Mouse (Mus musculus): ENCODE data around the gene Nbea.
A peak's percentile ranks its signal among the peaks of the same experiment; 100 is the strongest.

Nbea gene

DNA sequence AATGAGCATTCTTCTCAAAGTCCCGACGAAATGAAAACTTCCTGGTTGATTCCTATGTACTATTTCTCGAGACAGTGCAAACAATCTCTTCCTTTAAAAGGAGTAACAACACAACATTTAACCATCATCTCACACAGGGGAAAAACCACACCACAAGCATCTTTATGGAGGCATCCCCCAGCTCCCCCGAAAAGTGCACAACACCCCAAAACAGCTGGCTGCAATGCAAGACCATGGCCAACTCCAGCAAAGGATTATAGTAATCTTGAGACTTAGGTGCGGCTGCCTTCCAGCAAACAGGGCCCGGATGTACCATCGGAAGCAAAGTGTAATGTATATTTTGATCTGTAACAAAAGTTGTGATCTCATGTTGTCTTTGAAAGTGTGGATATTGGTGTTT, 399.4 kb downstream of the Nbea start:
- no peak for DNase-seq (ENCODE audit: inconsistent ontology term)

DNA sequence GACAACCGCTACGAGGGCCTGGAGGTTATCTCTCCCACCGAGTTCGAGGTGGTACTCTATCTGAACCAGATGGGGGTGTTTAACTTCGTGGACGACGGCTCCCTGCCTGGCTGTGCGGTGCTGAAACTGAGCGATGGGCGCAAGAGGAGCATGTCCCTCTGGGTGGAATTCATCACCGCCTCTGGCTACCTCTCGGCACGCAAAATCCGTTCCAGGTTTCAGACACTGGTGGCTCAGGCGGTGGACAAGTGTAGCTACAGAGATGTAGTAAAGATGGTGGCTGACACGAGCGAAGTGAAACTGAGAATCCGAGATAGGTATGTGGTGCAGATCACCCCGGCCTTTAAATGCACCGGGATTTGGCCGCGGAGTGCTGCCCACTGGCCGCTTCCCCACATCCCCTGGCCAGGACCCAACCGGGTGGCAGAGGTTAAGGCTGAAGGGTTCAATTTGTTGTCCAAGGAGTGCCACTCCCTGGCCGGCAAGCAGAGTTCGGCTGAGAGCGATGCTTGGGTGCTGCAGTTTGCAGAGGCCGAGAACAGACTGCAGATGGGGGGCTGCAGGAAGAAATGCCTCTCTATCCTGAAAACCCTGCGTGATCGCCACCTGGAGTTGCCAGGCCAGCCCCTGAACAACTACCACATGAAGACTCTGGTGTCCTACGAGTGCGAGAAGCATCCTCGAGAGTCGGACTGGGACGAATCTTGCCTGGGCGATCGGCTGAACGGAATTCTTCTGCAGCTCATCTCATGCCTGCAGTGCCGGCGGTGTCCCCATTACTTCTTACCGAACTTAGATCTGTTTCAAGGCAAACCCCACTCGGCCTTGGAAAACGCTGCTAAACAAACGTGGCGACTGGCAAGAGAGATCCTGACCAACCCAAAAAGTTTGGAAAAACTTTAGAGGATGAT, 400.1 kb downstream of the Nbea start:
- peak; percentile 81 for DNase-seq (ENCODE audit: inconsistent ontology term)

DNA sequence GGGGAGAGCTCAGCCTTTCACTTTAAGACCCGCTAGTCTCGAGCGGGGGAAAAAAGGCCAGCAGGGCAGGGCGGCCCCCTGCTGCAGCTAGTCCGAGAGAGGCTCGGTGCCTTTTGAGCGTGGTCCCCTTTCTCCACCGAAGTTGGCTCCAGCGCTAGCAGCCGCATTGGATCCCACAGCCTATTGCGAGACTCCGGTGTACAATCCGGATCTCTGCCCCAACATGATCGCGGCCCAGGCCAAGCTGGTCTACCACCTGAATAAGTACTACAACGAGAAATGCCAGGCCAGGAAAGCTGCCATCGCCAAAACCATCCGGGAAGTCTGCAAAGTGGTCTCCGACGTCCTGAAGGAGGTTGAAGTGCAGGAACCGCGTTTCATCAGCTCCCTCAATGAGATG, 400.7 kb downstream of the Nbea start:
- no peak for DNase-seq (ENCODE audit: inconsistent ontology term)

DNA sequence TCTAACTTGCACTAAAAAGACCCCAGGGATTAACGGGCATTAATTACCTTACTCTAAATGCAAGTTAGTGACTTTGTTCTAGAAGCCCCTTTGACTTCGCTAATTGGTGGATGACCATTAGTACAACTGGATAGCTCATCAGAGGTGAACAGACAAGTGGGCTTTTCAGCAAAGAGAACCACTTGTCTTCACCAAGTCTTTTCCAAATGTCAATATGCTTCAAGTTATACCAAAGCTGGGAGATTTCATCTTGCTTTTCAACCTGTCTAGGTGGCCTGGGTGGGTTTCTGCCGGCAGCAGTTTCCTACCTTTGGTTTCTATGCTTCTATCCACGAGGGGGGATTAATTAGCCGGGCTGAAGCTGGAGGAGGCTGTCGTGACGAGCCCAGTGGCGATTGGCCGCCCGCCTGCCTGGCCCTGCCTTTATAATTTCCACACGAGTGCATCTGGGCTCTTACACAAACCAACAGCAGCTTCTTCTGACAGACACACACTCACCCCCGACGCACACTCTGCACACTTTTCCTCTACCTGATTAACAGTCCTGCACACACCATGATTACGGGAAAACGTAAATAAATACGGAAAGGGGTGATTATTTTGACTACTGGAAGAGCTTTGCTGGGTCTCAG, 401.3 kb downstream of the Nbea start, which contains the start of gene Mab21l1:
Gene Mab21l1, plus strand, starts transcription at position 455 of the 632 bp plus-strand sequence.
- peak; percentile 96 for DNase-seq (ENCODE audit: inconsistent ontology term)

DNA sequence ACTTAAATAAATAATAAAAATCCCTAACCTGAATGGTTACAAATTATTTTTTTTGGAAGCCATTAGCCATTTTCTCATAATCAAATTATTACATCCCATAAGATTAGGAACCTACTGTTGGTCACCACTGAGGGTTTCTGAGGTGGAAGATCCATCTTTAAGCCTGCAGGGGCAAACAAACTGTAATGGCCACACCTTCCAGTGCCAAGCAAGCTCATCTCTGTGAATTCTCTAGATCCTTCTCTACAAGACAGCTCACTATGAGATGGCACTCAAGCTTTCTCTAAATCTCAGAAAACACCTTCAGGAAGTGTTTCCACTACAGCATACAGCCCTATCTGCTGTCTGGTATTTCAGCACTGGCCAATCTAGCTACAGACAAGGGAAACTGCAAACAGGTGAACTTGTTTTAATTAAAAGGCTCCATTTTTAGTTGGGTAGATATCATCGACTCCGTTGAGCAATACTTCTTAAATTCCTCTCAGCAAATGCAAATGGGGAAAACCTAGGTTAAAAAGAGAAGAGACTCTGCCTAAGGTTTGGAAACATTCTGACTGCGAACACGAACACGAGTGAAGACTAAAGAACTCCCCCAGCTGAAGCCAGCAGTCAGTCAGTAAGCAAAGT, 402.0 kb downstream of the Nbea start:
- peak; percentile 55 for DNase-seq (ENCODE audit: inconsistent ontology term)

DNA sequence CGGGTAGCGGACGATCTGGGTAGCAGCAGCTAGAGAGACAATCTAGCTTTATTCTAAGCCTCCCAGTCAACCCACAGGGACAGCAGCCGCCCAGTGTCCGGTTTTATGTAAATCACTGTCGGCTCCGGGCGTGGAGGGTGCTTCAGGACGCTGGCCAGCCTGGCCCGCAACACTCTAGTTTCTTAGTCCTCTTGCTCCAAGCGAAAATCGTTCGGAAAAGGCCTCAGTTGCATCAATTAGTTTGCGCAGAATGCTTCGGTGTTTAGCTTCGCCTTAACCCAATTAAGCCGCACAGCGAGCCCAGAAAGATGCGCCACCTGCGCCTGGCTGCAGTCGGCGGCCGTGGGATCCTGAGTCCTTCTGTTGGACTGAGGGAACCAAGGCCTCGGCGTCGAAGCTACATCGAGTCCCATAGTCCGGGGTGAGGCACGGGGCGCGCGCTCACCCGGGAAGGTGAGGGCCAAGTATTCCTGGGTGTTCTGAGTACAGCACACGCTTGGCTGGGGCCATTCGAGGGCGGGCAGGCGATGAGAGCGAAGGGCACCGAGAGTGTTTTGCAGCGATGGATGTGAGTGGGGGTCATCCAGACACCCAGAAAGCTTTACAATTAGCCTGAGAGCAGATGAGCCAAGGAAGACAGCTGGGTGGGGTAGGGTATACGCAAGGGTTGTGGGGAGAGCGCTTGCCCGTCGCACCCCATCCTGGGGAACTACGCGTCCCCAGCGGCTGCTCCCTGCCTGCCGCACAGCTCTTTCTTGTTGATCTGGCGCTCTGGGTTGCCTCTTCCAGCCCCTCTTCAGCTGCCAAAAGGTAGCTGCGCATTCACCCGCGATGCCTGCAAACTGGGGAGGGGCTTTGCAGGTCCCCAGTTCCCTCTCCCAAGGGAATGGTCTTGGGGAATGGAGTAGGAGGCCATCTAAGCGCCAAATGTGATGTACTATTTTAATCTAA, 403.1 kb downstream of the Nbea start:
- peak; percentile 77 for DNase-seq (ENCODE audit: inconsistent ontology term)

DNA sequence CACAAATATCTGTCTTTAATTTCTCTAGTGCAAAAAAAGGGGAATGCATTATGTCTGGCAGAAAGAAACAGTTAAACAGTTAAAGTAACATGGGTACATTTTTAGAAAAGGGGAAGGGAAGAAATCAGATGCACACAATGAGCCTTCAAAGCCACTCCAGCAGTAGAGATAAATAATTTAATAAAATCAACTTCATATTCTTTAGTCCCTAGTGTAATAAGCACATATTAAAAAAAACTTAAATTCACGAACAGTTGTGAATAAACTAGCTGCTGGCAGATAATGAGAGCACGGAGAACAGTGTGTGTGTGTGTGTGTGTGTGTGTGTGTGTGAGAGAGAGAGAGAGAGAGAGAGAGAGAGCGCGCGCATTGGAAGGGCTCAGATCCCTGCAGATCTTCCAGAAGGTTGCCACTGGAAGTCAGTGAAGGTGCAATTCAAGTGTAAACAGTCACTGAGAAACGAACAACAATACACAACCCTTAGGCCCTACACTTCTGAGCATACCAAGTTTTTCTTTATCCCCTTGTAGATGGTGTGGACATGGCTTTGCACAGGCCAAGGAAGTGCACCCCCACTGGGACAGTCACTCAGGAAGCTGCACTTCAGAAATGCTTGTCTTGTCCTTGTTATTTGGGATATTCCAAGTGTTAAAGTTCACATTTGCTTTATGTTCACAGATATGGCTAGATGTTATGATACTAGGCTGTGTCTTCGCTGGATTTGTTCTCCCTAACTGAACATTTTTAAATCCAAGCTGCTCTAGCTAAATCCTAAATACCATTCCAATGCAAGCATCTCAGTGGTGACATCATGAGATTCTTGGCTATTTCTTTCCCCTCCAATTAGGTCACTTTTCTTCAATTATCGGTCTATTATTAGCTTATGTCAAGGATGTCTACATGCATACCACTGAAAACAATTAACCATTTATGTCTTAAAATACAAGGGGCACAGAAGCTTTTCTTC, 404.5 kb downstream of the Nbea start:
- peak; percentile 89 for DNase-seq (ENCODE audit: inconsistent ontology term)

DNA sequence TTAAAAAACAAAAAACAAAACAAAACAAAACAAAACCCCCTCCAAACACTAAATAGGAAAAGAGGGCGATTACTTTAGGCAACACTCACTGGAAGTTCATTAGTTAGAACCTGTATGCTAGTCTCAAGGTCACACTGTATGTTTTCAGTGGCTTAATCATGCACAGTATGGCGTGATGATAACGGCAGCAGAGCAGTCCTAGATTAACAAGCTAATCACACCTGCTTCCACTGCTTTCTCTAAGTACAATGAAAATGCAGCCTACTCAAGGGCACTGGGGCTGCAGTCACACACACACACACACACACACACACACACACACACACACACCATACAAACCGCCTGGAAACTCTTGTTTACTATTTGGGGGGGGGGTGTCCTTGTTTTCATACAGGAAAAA, 406.0 kb downstream of the Nbea start:
- no peak for DNase-seq (ENCODE audit: inconsistent ontology term)

DNA sequence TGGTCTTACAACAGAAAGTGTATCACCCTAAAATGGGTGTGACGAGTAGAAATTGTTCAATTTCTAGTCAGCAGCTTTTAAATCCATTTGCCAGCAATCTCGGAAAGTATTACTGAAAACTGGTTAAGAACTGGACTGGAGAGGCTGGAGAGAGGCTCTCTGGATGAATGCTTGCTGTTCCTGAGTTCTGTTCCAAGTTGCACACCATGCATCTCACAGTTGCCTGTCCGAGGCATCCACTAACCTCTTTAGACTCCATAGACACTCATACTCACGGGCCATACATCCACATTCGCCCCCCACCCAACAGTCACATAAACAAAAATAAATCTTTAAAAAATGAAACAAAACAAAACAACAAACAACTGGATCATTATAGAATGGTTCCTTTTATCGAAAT, 407.7 kb downstream of the Nbea start:
- DNase-seq (ENCODE audit: inconsistent ontology term), result no peak

DNA sequence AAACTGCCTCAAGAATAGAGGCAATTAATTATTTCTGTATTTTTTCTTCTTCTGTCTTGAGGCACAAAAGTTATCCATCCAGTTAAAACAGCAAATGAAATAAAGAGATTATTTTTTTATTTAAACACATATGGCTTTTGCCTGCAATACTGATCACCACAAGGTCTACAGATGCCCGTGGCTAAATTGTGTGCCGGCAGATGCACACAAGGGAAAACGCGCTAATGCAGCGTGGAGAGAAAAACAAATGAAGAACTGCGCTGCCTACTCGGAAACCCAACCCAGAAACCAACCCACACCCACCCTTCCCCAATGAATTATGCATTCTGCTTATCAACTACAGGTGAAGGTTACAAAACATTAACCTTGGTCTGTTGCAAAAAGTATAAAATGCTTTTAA, 408.3 kb downstream of the Nbea start:
- no peak for DNase-seq (ENCODE audit: inconsistent ontology term)

DNA sequence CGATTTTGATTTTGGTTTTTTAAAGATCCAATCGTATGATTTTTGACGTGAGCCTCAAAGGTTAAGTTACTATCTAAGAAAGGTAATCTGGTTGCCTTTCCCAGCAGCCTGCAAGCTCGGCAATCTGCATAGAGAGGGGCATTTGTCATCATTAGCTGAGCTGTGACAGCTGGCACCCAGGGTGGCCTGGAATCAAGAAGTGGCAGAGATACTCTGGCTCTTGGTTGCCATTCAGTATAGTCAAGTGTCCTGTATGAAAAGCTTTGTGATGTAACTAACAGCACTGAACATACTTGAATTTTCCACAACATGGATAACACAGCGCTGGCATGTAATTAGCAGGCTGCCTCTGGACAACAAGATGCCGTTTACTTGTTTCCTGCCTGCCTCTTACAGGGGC, 409.3 kb downstream of the Nbea start:
- no peak for DNase-seq (ENCODE audit: inconsistent ontology term)

DNA sequence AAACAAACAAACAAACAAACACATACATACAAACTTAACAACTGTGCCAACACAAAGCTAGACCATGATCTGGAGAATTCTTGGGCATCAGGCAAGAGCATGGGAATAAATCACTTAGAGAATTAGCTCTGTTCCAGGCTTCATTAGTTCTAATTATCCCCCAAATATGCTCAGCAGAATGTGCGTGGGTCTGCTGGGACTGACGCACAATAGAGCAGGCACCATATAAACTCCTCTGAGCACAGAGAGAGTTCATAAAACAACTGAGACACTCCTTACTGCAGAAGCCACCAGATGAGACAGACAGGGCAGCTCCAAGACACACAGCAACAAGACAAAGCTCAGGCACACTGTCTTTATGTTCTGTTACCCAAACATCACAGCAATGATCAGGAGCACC, 414.2 kb downstream of the Nbea start:
- DNase-seq (ENCODE audit: inconsistent ontology term), result peak; percentile 68

DNA sequence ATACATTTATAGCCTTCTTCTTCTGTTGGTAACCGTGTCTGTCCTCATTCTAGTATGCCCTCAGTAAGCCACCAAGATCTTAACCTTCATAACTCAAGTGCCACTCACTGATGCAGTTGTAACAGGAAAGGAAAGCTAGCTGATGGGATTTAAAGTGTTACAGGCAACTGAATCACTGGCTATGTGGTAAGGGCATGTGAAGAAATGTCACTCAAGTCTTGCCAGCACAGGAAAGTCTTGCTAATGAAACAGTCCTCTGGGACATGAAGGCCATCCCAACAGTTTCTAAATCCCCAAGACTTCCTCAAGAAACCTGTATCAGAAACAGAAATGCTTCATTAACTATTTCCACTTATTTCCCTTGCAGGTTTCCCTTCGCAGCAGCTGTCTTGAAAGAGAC, 414.8 kb downstream of the Nbea start:
- DNase-seq (ENCODE audit: inconsistent ontology term), result no peak

DNA sequence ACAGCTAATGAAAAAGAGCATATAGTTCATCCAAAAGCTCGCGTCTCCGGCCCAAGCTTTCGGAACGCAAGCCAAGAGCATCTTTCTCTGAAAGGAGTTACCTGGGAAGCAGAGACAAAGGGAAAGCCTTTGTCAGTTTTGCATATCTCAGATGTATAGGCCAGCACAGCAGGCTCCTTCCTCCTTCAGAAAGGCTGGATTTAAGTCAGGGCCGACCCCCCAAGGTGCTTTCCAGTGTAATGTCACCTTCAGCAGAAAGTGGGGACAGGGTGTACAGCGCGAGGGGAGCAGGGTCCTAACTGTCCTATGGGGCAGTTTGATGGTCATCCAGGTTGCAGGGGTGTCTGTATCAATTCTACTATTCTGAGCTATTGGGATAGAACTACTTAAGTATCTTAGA, 419.9 kb downstream of the Nbea start:
- DNase-seq (ENCODE audit: inconsistent ontology term), result no peak

DNA sequence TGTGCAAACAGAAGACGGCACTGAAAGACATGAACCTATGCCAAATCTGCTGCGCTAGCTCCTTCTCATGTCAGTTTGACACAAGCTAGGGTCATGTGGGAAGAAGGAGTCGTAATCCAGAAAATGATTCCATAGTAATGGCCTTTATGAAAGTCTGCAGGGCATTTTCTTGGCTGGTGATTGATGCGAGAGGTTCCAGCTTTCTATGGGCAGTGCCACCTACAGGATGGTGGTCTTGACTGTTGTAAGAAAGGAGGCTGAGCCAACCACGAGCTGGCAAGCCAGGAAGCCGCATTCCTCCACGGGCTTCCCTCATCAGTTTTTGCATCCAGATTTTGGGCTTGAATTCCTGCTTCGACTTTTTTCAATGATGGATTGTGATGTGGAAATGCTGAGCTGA, 425.2 kb downstream of the Nbea start:
- DNase-seq (ENCODE audit: inconsistent ontology term), result peak; percentile 82

DNA sequence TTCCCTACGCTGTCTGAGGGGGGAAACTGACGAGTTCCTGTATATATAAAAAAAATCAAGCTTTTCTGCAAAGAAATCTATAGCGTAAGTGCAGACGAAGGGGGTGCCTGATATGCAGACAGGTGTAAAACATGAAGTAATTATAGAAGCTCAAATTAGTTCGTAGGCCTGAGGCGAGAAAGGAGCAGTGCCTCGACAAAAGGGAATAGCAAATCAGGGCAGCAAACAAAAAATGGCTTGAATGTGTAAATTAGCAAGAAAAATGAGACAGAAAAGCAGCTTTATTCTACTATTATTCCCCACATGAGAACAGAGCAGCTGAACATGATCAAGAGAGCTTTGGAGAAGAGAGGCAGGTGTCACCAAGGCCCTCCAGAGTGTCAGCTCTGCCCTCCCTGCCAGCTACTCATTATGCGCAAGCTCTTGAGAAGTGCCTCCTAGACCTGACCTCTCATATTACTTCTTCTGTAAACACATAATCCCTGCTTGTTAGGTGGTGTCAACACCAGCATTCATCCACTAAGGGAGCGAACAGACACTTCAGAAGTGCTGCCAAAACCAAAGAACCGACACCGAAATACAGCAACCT, 426.8 kb downstream of the Nbea start:
- DNase-seq (ENCODE audit: inconsistent ontology term), result peak; percentile 58

DNA sequence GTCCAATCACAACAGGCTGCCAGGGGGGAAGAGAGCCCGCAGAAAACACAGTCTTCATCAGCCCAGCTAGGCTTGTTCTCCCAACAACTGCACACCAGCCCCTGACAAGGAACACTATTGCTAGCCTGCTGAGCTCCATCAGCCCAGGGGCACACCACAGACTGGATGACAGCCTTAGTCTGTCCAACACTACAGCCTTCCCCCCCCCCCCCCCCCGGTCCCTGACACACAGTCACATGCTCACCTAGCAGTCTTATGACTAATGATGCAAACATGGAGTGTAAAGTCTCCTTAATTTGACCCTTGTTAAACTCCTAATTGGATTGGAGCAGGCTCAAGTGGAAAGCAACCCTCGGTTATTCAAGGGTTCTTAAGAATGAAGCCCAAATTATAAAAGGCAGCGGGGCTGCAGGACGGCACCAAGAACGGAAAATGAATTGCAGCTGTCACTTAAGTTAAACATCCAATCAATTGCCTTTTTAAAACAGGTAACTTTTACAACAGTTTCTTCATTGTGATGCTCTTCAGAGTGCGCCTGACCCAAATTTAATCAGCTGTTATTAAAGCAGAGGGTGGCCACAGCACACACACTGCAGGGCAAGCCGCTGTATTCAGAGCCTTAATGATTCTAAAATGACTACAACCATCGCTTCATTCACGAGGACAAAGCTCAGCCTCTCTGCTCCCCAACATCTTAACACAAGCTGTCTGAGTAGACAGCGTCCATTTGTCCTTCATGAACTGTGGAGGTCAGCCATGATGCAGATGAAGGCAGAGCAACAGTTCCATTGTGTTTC, 427.5 kb downstream of the Nbea start:
- peak; percentile 93 for DNase-seq (ENCODE audit: inconsistent ontology term)

DNA sequence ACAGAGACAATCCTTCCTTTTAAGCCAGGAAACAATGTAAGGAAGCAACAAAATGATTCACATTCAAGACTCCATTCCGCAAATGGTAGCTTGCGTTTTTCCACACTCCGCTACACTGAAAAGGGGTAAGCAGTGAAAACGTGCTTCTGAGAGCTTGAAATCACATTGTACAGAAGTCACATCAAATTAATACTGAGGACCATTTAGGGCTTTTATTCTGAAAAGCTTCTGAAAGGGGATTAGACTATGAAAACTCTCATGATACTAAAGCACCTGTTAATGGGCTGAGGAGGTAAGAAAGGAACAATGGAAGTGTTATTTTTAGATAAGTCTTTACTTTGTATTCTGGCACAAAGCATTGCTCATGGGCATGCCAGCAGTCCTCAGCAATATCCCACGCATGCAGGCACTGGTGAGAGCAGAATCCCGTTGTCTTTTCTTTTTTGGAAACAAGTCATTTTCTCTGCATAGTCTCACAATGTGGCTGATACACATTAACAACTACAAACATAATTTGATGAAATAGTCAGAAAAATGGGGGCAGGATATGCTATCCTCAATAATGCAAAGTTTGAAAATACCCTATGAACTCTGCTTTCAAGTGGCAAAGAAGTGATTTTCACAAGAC, 428.4 kb downstream of the Nbea start:
- DNase-seq (ENCODE audit: inconsistent ontology term), result peak; percentile 61

DNA sequence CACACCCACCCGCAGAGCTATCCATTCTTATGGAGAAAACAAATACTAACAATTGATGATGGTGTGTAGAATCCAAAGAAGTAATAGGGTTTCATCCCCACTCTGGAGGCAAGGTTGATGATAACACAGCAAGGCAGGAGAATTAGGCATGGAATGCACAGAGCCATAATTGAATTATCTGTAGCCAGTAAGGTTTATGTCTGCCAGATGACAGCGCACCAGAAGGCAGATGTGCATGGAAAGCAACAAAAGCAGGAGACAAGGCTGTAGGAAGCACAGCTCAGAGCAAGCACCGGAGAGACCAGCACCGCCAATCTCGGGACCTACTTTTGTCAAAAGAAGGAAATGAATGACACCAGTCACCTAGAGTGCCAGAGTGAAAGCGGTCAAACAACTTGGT, 429.6 kb downstream of the Nbea start:
- DNase-seq (ENCODE audit: inconsistent ontology term), result no peak

Data from Muller cell, postnatal 12 days (primary cell).